Mouse (Mus musculus): Measurements from ENCODE around the gene Rab2b. TPM values are rescaled to one million over a fixed set of nuclear protein-coding genes. Genes with fewer than 3 reads are reported as not detected.

Rab2b gene
- polyA plus RNA-seq, 1 experiment from 2014 or later, result 27.4 TPM

Other genes with a start within 250 kb of the Rab2b start
- not detected in 2 replicates for gene Olfr221, start 237.1 kb downstream of the Rab2b start, polyA plus RNA-seq (2016; fragmentation: Nextera tagmentation; extraction: Ambion mirVana)
- 778 and 818 TPM in 2 replicates for gene Hnrnpc, start 175.5 kb downstream of the Rab2b start, polyA plus RNA-seq (2016; fragmentation: Nextera tagmentation; extraction: Ambion mirVana)
- 72.3 and 75.9 TPM in 2 replicates for gene Rpgrip1, start 168.8 kb downstream of the Rab2b start, polyA plus RNA-seq (2016; fragmentation: Nextera tagmentation; extraction: Ambion mirVana)
- gene Supt16, start 82.1 kb downstream of the Rab2b start, polyA plus RNA-seq (2016; fragmentation: Nextera tagmentation; extraction: Ambion mirVana), result 74.9 and 77.4 TPM in 2 replicates
- 56.5 and 56.7 TPM in 2 replicates for gene Chd8, start 21.8 kb downstream of the Rab2b start, polyA plus RNA-seq (2016; fragmentation: Nextera tagmentation; extraction: Ambion mirVana)
- 47.4 and 50.2 TPM in 2 replicates for gene Tox4, start 399 bp downstream of the Rab2b start, polyA plus RNA-seq (2016; fragmentation: Nextera tagmentation; extraction: Ambion mirVana)
- gene Mettl3, start 25.6 kb upstream of the Rab2b start, polyA plus RNA-seq (2016; fragmentation: Nextera tagmentation; extraction: Ambion mirVana), result 51.9 and 59.9 TPM in 2 replicates
- gene Sall2, start 49.2 kb upstream of the Rab2b start, polyA plus RNA-seq (2016; fragmentation: Nextera tagmentation; extraction: Ambion mirVana), result 41.4 and 42.1 TPM in 2 replicates
- not detected in 2 replicates for gene Olfr1513, start 76.9 kb upstream of the Rab2b start, polyA plus RNA-seq (2016; fragmentation: Nextera tagmentation; extraction: Ambion mirVana)
- not detected in 2 replicates for gene Olfr1512, start 99.6 kb upstream of the Rab2b start, polyA plus RNA-seq (2016; fragmentation: Nextera tagmentation; extraction: Ambion mirVana)
- gene Olfr1511, start 117.8 kb upstream of the Rab2b start, polyA plus RNA-seq (2016; fragmentation: Nextera tagmentation; extraction: Ambion mirVana), result 0.10 TPM in 1 of 2 replicates, not detected in the other
- gene Olfr1510, start 134.8 kb upstream of the Rab2b start, polyA plus RNA-seq (2016; fragmentation: Nextera tagmentation; extraction: Ambion mirVana), result not detected in 2 replicates
- gene Olfr1509, start 163.4 kb upstream of the Rab2b start, polyA plus RNA-seq (2016; fragmentation: Nextera tagmentation; extraction: Ambion mirVana), result not detected in 2 replicates
- not detected in 2 replicates for gene Olfr1508, start 187.9 kb upstream of the Rab2b start, polyA plus RNA-seq (2016; fragmentation: Nextera tagmentation; extraction: Ambion mirVana)
- not detected in 2 replicates for gene Olfr1507, start 216.2 kb upstream of the Rab2b start, polyA plus RNA-seq (2016; fragmentation: Nextera tagmentation; extraction: Ambion mirVana)